In the genomic region with DNA sequence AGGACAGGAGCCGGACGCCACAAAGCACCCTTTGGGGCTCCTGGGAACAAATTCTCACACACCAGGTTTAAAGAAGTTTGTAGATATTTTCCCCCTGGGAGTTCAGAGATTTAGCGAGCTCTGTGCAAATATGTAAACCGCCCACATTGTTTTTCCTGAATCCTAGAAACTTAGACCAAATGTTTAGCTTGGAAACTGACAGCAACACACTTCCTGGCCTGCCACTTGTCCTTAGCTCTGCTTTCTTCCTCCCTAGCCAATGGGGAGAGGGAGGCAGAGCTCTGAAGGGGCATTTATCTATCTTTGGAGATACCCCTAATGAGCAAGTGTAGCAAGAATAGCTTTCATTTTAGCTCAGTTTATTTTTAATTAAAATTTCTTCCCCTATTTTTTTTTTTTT, we compare ENCODE assay signal across 22 mouse cellular contexts. TPM values are rescaled to one million over a fixed set of nuclear protein-coding genes. Genes with fewer than 3 reads are reported as not detected.
DNase-seq lines count a peak whose midpoint lies in the region; ATAC-seq and TF ChIP-seq lines count a peak whose summit lies in the region.
"Had no signal": no experiment of that assay in that cellular context is flagged by ENCODE, and none has a peak within 500 bp of the region (broad histone marks: within the 10 kb centered on the region; RNA-seq: fewer than 3 reads in every experiment).

No protein-coding gene starts in this region.

- WGBS in heart, adult 2 months: 46% methylated on average over 4 of the region's 4 CpGs
- WGBS in limb, embryonic 15.5 days: 33% methylated on average over 4 of the region's 4 CpGs
- 74% methylated on average over 4 of the region's 4 CpGs for WGBS in limb, embryonic 10.5 days
- WGBS in heart, embryonic 12.5 days: 39% methylated on average over 4 of the region's 4 CpGs
- 38% methylated on average over 4 of the region's 4 CpGs for WGBS in heart, postnatal 0 days
- WGBS in stomach, postnatal 0 days: 32% methylated on average over 4 of the region's 4 CpGs

- TF ChIP-seq EP300 in heart, adult 2 months (IDR thresholded peaks at IDR 0.05; ENCODE audit: insufficient read depth, low read depth, low read length): no peak
- no peak for TF ChIP-seq EP300 in heart, postnatal 0 days (IDR thresholded peaks at IDR 0.05; ENCODE audit: low read depth)
- no peak for TF ChIP-seq EP300 in stomach, postnatal 0 days (optimal IDR thresholded peaks at IDR 0.05)

- H3K9ac ChIP-seq in heart, adult 2 months (ENCODE audit: low read depth, low read length): no peak overlapping the region
- no peak overlapping the region for H3K9ac ChIP-seq in limb, embryonic 15.5 days
- H3K9ac ChIP-seq in heart, embryonic 12.5 days: no peak overlapping the region
- H3K9ac ChIP-seq in heart, postnatal 0 days (replicated peaks; ENCODE audit: low read depth, low read length): no peak overlapping the region
- H3K9ac ChIP-seq in stomach, postnatal 0 days (ENCODE audit: low read length): no peak overlapping the region
- H3K9ac ChIP-seq: forebrain, embryonic 13.5 days; liver, embryonic 13.5 days; midbrain, embryonic 15.5 days; stomach, embryonic 15.5 days had no signal

- no peaks in the 10 kb centered on the region for H3K27me3 ChIP-seq in heart, adult 2 months (ENCODE audit: control insufficient read depth, insufficient read depth, low read length)
- no peaks in the 10 kb centered on the region for H3K27me3 ChIP-seq in limb, embryonic 15.5 days
- H3K27me3 ChIP-seq in limb, embryonic 10.5 days (ENCODE audit: low read depth, poor library complexity, severe bottlenecking): no peaks in the 10 kb centered on the region
- H3K27me3 ChIP-seq in heart, embryonic 12.5 days (replicated peaks): no peaks in the 10 kb centered on the region
- H3K27me3 ChIP-seq in heart, postnatal 0 days (ENCODE audit: control insufficient read depth, insufficient read depth, low read length): no peaks in the 10 kb centered on the region
- H3K27me3 ChIP-seq in stomach, postnatal 0 days (ENCODE audit: control insufficient read depth, insufficient read depth, low read length): no peaks in the 10 kb centered on the region
- H3K27me3 ChIP-seq: forebrain, embryonic 13.5 days; liver, embryonic 13.5 days; midbrain, embryonic 15.5 days; stomach, embryonic 15.5 days had no signal

- peaks cover 3% of the 10 kb centered on the region; the same call in 1 of the 2 replicates for H3K4me1 ChIP-seq in heart, adult 2 months (ENCODE audit: control insufficient read depth, insufficient read depth, low read length)
- peaks cover 10% of the 10 kb centered on the region; the same call in 1 of the 2 replicates for H3K4me1 ChIP-seq in limb, embryonic 15.5 days
- peaks cover 23% of the 10 kb centered on the region for H3K4me1 ChIP-seq in limb, embryonic 10.5 days
- peaks cover 24% of the 10 kb centered on the region for H3K4me1 ChIP-seq in heart, embryonic 12.5 days (replicated peaks)
- H3K4me1 ChIP-seq in heart, postnatal 0 days (ENCODE audit: control insufficient read depth, insufficient read depth): peaks cover 25% of the 10 kb centered on the region
- H3K4me1 ChIP-seq in stomach, postnatal 0 days (replicated peaks; ENCODE audit: control insufficient read depth, insufficient read depth): no peaks in the 10 kb centered on the region
- H3K4me1 ChIP-seq: liver, embryonic 13.5 days; midbrain, embryonic 15.5 days; stomach, embryonic 15.5 days had no signal

- ATAC-seq in limb, embryonic 15.5 days (ENCODE audit: insufficient number of reproducible peaks, low FRiP score, low TSS enrichment, low read depth): no peak
- ATAC-seq in heart, embryonic 12.5 days (ENCODE audit: insufficient number of reproducible peaks, low FRiP score): no peak
- ATAC-seq in heart, postnatal 0 days (ENCODE audit: insufficient read depth, low read depth): no peak
- no peak for ATAC-seq in stomach, postnatal 0 days (ENCODE audit: low FRiP score, low TSS enrichment)
- ATAC-seq: forebrain, embryonic 13.5 days; inflammation-experienced regulatory T-cells, adult 6 months; midbrain, embryonic 15.5 days had no signal

- H3K27ac ChIP-seq in heart, adult 2 months: peak overlapping the region; percentile 1; the same call in 1 of the 2 replicates
- 0 out of 2 replicates have a peak overlapping the region, but pooled peaks have one; percentile 38 for H3K27ac ChIP-seq in limb, embryonic 15.5 days
- no peak overlapping the region for H3K27ac ChIP-seq in limb, embryonic 10.5 days
- peak overlapping the region; percentile 28; the same call in 1 of the 2 replicates for H3K27ac ChIP-seq in heart, embryonic 12.5 days (ENCODE audit: poor library complexity, severe bottlenecking)
- peak overlapping the region; percentile 65 for H3K27ac ChIP-seq in heart, postnatal 0 days (ENCODE audit: low read depth)
- H3K27ac ChIP-seq in stomach, postnatal 0 days (replicated peaks): no peak overlapping the region
- H3K27ac ChIP-seq: forebrain, embryonic 13.5 days; left cerebral cortex, adult 2 months; liver, embryonic 13.5 days; midbrain, embryonic 15.5 days; stomach, embryonic 15.5 days had no signal

- no peak for DNase-seq in heart, adult 2 months
- no peak for DNase-seq in heart, postnatal 10 days
- no peak for DNase-seq in limb, embryonic 10.5 days (ENCODE audit: low spot score)
- no peak for DNase-seq in heart, postnatal 0 days (ENCODE audit: low spot score)
- no peak for DNase-seq in stomach, postnatal 0 days (ENCODE audit: low spot score)
- DNase-seq: adrenal gland, adult 2 months; cerebellum, adult 2 months; cerebellum, postnatal 36 days; gastrocnemius, postnatal 14 days; kidney, adult 8-10 months; kidney, postnatal 4 days; layer of hippocampus, adult 9-11 months; left cerebral cortex, postnatal 4 days; liver, embryonic 13.5 days had no signal

- H3K9me3 ChIP-seq in limb, embryonic 15.5 days: no peaks in the 10 kb centered on the region
- H3K9me3 ChIP-seq in limb, embryonic 10.5 days (replicated peaks): no peaks in the 10 kb centered on the region
- no peaks in the 10 kb centered on the region for H3K9me3 ChIP-seq in heart, embryonic 12.5 days (replicated peaks)
- no peaks in the 10 kb centered on the region for H3K9me3 ChIP-seq in heart, postnatal 0 days (replicated peaks; ENCODE audit: control insufficient read depth, low read length)
- H3K9me3 ChIP-seq in stomach, postnatal 0 days (ENCODE audit: control insufficient read depth, low read length): no peaks in the 10 kb centered on the region
- H3K9me3 ChIP-seq: forebrain, embryonic 13.5 days; liver, embryonic 13.5 days; megakaryocyte, embryonic 14.5 days; midbrain, embryonic 15.5 days; stomach, embryonic 15.5 days had no signal

- no peak for TF ChIP-seq POLR2A in heart, adult 2 months (IDR thresholded peaks at IDR 0.05; ENCODE audit: insufficient read depth, low read depth, low read length)

- no peak overlapping the region for H3K4me3 ChIP-seq in heart, adult 2 months
- no peak overlapping the region for H3K4me3 ChIP-seq in limb, embryonic 15.5 days
- H3K4me3 ChIP-seq in limb, embryonic 10.5 days: no peak overlapping the region
- H3K4me3 ChIP-seq in heart, embryonic 12.5 days: no peak overlapping the region
- no peak overlapping the region for H3K4me3 ChIP-seq in heart, postnatal 0 days (ENCODE audit: low read depth, low read length)
- H3K4me3 ChIP-seq in stomach, postnatal 0 days (ENCODE audit: low read depth, low read length): no peak overlapping the region
- H3K4me3 ChIP-seq: forebrain, embryonic 13.5 days; left cerebral cortex, adult 2 months; liver, embryonic 13.5 days; megakaryocyte, embryonic 14.5 days; midbrain, embryonic 15.5 days; stomach, embryonic 15.5 days had no signal

- no peak overlapping the region for H3K4me2 ChIP-seq in limb, embryonic 15.5 days
- H3K4me2 ChIP-seq in heart, embryonic 12.5 days: peak overlapping the region; percentile 28; the same call in 1 of the 2 replicates
- H3K4me2 ChIP-seq in heart, postnatal 0 days (ENCODE audit: low read depth, low read length): peak overlapping the region; percentile 13; the same call in 1 of the 2 replicates
- no peak overlapping the region for H3K4me2 ChIP-seq in stomach, postnatal 0 days (replicated peaks; ENCODE audit: low read depth)
- H3K4me2 ChIP-seq: forebrain, embryonic 13.5 days; liver, embryonic 13.5 days; midbrain, embryonic 15.5 days; stomach, embryonic 15.5 days had no signal

- no peaks in the 10 kb centered on the region for H3K79me2 ChIP-seq in heart, adult 2 months (replicated peaks; ENCODE audit: control insufficient read depth, insufficient read depth, low read length)

- intact Hi-C loops in heart, adult 2 months (cut with DNase I): no loop called here
- intact Hi-C loops in heart, postnatal 10 days (cut with DNase I): no loop called here

- no peaks in the 10 kb centered on the region for H3K36me3 ChIP-seq in heart, adult 2 months (ENCODE audit: control insufficient read depth, insufficient read depth, low read length)
- H3K36me3 ChIP-seq in limb, embryonic 15.5 days: no peaks in the 10 kb centered on the region
- no peaks in the 10 kb centered on the region for H3K36me3 ChIP-seq in limb, embryonic 10.5 days
- no peaks in the 10 kb centered on the region for H3K36me3 ChIP-seq in heart, embryonic 12.5 days
- H3K36me3 ChIP-seq in heart, postnatal 0 days (replicated peaks; ENCODE audit: control insufficient read depth, insufficient read depth, low read length): no peaks in the 10 kb centered on the region
- no peaks in the 10 kb centered on the region for H3K36me3 ChIP-seq in stomach, postnatal 0 days (ENCODE audit: control insufficient read depth, insufficient read depth, low read length)
- H3K36me3 ChIP-seq: liver, embryonic 13.5 days; midbrain, embryonic 15.5 days; stomach, embryonic 15.5 days had no signal

- TF ChIP-seq CTCF in heart, adult 2 months (IDR thresholded peaks at IDR 0.05): no peak
- no peak for TF ChIP-seq CTCF in heart, postnatal 0 days (IDR thresholded peaks at IDR 0.05; ENCODE audit: low read depth)
- no peak for TF ChIP-seq CTCF in stomach, postnatal 0 days (IDR thresholded peaks at IDR 0.05; ENCODE audit: low read depth)

RNA-seq across cellular contexts. Expression of gene Cd101, which starts 14.1 kb away (rescaled TPM):
- total RNA-seq in heart, adult 2 months (2021): under 1 TPM; 0.13 to 0.23 TPM
- 0.41 and 0.50 TPM in 2 replicates for polyA plus RNA-seq in heart, adult 2 months (2012; rRNA removed)
- total RNA-seq in heart, postnatal 10 days (2021): under 1 TPM; 0.50 to 0.64 TPM
- polyA plus RNA-seq in limb, embryonic 15.5 days (2015; fragmentation: Nextera tagmentation; extraction: Ambion mirVana): 0.23 and 0.37 TPM in 2 replicates
- 0.04 TPM in 1 of 2 replicates, not detected in the other for polyA plus RNA-seq in limb, embryonic 10.5 days (2016; fragmentation: Nextera tagmentation; extraction: Ambion mirVana)
- 0.27 and 0.46 TPM in 2 replicates for polyA plus RNA-seq in heart, embryonic 12.5 days (2016; fragmentation: Nextera tagmentation; extraction: Ambion mirVana)
- 1.8 TPM in 1 of 2 replicates, not detected in the other for total RNA-seq in heart, postnatal 0 days (2014; rRNA removed; ENCODE audit: low replicate concordance)
- 0.26 and 0.27 TPM in 2 replicates for polyA plus RNA-seq in heart, postnatal 0 days (2015; fragmentation: Nextera tagmentation; extraction: Ambion mirVana)
- 0.06 and 0.11 TPM in 2 replicates for polyA plus RNA-seq in stomach, postnatal 0 days (2015; fragmentation: Nextera tagmentation; extraction: Ambion mirVana)
- polyA plus RNA-seq: midbrain, embryonic 15.5 days had no signal

RNA-seq across cellular contexts. Expression of gene Ttf2, which starts 45.8 kb away (rescaled TPM):
- 1 to 10 TPM; 1.8 to 2.0 TPM for total RNA-seq in heart, adult 2 months (2021)
- polyA plus RNA-seq in heart, adult 2 months (2012; rRNA removed): 1.6 and 2.6 TPM in 2 replicates
- 1 to 10 TPM; 5.7 to 6.0 TPM for total RNA-seq in heart, postnatal 10 days (2021)
- 11.6 and 11.7 TPM in 2 replicates for polyA plus RNA-seq in limb, embryonic 15.5 days (2015; fragmentation: Nextera tagmentation; extraction: Ambion mirVana)
- polyA plus RNA-seq in limb, embryonic 10.5 days (2016; fragmentation: Nextera tagmentation; extraction: Ambion mirVana): 30.1 and 32.7 TPM in 2 replicates
- polyA plus RNA-seq in heart, embryonic 12.5 days (2016; fragmentation: Nextera tagmentation; extraction: Ambion mirVana): 15.2 and 15.7 TPM in 2 replicates
- 11.0 and 13.5 TPM in 2 replicates for total RNA-seq in heart, postnatal 0 days (2014; rRNA removed; ENCODE audit: low replicate concordance)
- 4.2 and 4.4 TPM in 2 replicates for polyA plus RNA-seq in heart, postnatal 0 days (2015; fragmentation: Nextera tagmentation; extraction: Ambion mirVana)
- 3.6 and 4.1 TPM in 2 replicates for polyA plus RNA-seq in stomach, postnatal 0 days (2015; fragmentation: Nextera tagmentation; extraction: Ambion mirVana)

Comparison
In these comparisons a context has a peak if more than half of its experiments do, and no peak if none do; other contexts are left out.
1. H3K27ac ChIP-seq: peak in heart, adult 2 months (single experiment), limb, embryonic 15.5 days (single experiment), heart, embryonic 12.5 days (single experiment) and heart, postnatal 0 days (single experiment); none in limb, embryonic 10.5 days (single experiment) and stomach, postnatal 0 days (single experiment).
2. H3K4me2 ChIP-seq: peak in heart, embryonic 12.5 days (single experiment) and heart, postnatal 0 days (single experiment); none in limb, embryonic 15.5 days (single experiment) and stomach, postnatal 0 days (single experiment).